Mouse (Mus musculus) cerebellum, postnatal 4 days (tissue): ENCODE data around the gene Pon2.

Experiments
- DNase-seq, 2 experiments: peaks; one replicate each; pipeline ENCODE4 v3.0.0; 2022; ENCODE audit warnings: low spot score in 2 of 2, mixed read lengths in 1 of 2

The Pon2 gene

GRCm38 (mm10) chr6:5292841-5293240, 5.4 kb downstream of the Pon2 start:
- DNase-seq: no peak

GRCm38 (mm10) chr6:5291450-5291849, 6.8 kb downstream of the Pon2 start:
- no peak for DNase-seq

GRCm38 (mm10) chr6:5287919-5288318, 10.3 kb downstream of the Pon2 start:
- DNase-seq: no peak

GRCm38 (mm10) chr6:5287392-5287791, 10.9 kb downstream of the Pon2 start:
- no peak for DNase-seq

- no peak for DNase-seq
Observed at GRCm38 (mm10) chr6:5282418-5282817, 15.8 kb downstream of the Pon2 start.

- no peak for DNase-seq
Observed at GRCm38 (mm10) chr6:5280576-5281305, 17.5 kb downstream of the Pon2 start.

- no peak for DNase-seq
Observed at GRCm38 (mm10) chr6:5277972-5278371, 20.3 kb downstream of the Pon2 start.

- no peak for DNase-seq
Observed at GRCm38 (mm10) chr6:5269641-5270040, 28.6 kb downstream of the Pon2 start.

- no peak for DNase-seq
Observed at GRCm38 (mm10) chr6:5264793-5265192, 33.5 kb downstream of the Pon2 start.

GRCm38 (mm10) chr6:5263250-5263999, 34.8 kb downstream of the Pon2 start:
- DNase-seq: no peak

GRCm38 (mm10) chr6:5262322-5263249, 35.7 kb downstream of the Pon2 start:
- DNase-seq: no peak

- DNase-seq: peak in 1 of 2 experiments; percentile 8
Observed at GRCm38 (mm10) chr6:5255722-5256451, 42.4 kb downstream of the Pon2 start, which contains the start of gene Pon3. TSS of gene Pon3 (minus strand) at chr6:5256286.

- no peak for DNase-seq
Observed at GRCm38 (mm10) chr6:5255291-5255690, 43.0 kb downstream of the Pon2 start.

- no peak for DNase-seq
Observed at GRCm38 (mm10) chr6:5254869-5255268, 43.4 kb downstream of the Pon2 start.

GRCm38 (mm10) chr6:5245926-5246325, 52.3 kb downstream of the Pon2 start:
- peak in 1 of 2 experiments; percentile 8 for DNase-seq

GRCm38 (mm10) chr6:5238799-5239198, 59.5 kb downstream of the Pon2 start:
- no peak for DNase-seq

- DNase-seq: no peak
Observed at GRCm38 (mm10) chr6:5237510-5237909, 60.7 kb downstream of the Pon2 start.

- no peak for DNase-seq
Observed at GRCm38 (mm10) chr6:5236843-5237371, 61.3 kb downstream of the Pon2 start.

- DNase-seq: no peak
Observed at GRCm38 (mm10) chr6:5234563-5234962, 63.7 kb downstream of the Pon2 start.

- DNase-seq: no peak
Observed at GRCm38 (mm10) chr6:5233812-5234211, 64.4 kb downstream of the Pon2 start.

- no peak for DNase-seq
Observed at GRCm38 (mm10) chr6:5232022-5232421, 66.2 kb downstream of the Pon2 start.
